Mouse (Mus musculus) limb, embryonic 14.5 days (tissue): Measurements from ENCODE around the gene Itih5. TPM values are rescaled to one million over a fixed set of nuclear protein-coding genes. Genes with fewer than 3 reads are reported as not detected.

Experiments
- ATAC-seq: fragments of 200-750 bp; cut with Nextera tagmentation; 2 replicates; pipeline ENCODE4 v1.8.0; 2017; ENCODE audit warnings: low read depth, moderate number of reproducible peaks, moderate TSS enrichment; ENCODE audit not compliant: low FRiP score
- DNase-seq: peaks from one replicate; pipeline ENCODE4 v3.0.0-alpha.2; 2015; ENCODE audit warnings: low spot score
- H3K27ac ChIP-seq: fragments of 300-500 bp; sonication (generic); replicated peaks from 2 replicates; pipeline ENCODE4 v1.5.1; 2014; ENCODE audit warnings: low read depth, mild to moderate bottlenecking, low read length, moderate library complexity, mixed read lengths
- H3K27me3 ChIP-seq: fragments of 300-500 bp; sonication (generic); 2 replicates; pipeline ENCODE4 v1.6.1; 2014; ENCODE audit warnings: low read length, mixed read lengths; ENCODE audit not compliant: control insufficient read depth, insufficient read depth
- H3K36me3 ChIP-seq: fragments of 300-500 bp; sonication (generic); 2 replicates; pipeline ENCODE4 v1.6.1; 2014; ENCODE audit warnings: mild to moderate bottlenecking, low read length, moderate library complexity, mixed read lengths; ENCODE audit not compliant: control insufficient read depth, insufficient read depth
- H3K4me1 ChIP-seq: fragments of 300-500 bp; sonication (generic); 2 replicates; pipeline ENCODE4 v1.6.1; 2014; ENCODE audit warnings: antibody characterized with exemption, low read length, mixed read lengths; ENCODE audit not compliant: control insufficient read depth, insufficient read depth
- H3K4me2 ChIP-seq: fragments of 300-500 bp; sonication (generic); replicated peaks from 2 replicates; pipeline ENCODE4 v1.6.1; 2014; ENCODE audit warnings: low read depth, mild to moderate bottlenecking, low read length, moderate library complexity; ENCODE audit not compliant: severe bottlenecking
- H3K4me3 ChIP-seq: fragments of 300-500 bp; sonication (generic); replicated peaks from 2 replicates; pipeline ENCODE4 v1.5.1; 2014; ENCODE audit warnings: low read length
- H3K9ac ChIP-seq: fragments of 300-500 bp; sonication (generic); 2 replicates; pipeline ENCODE4 v1.6.1; 2014; ENCODE audit warnings: mild to moderate bottlenecking, low read depth, low read length, moderate library complexity; ENCODE audit not compliant: severe bottlenecking
- H3K9me3 ChIP-seq: fragments of 300-500 bp; sonication (generic); 2 replicates; pipeline ENCODE4 v1.6.1; 2016; ENCODE audit warnings: low read length; ENCODE audit not compliant: control insufficient read depth
- POLR2A ChIP-seq: fragments of 200-500 bp; IDR thresholded peaks from 2 replicates; pipeline ENCODE4 v1.8.0; 2012; ENCODE audit warnings: inconsistent platforms, mild to moderate bottlenecking, moderate library complexity, borderline replicate concordance; ENCODE audit not compliant: insufficient read depth, insufficient read length; ENCODE audit errors: extremely low read depth
- WGBS: fragments of 180-500 bp; shearing (Covaris S2); extraction: QIAGEN DNeasy Blood & Tissue Kit; methylation state at CpG from one replicate; pipeline ENCODE4 v1.1.7; 2014; 5-methylcytosine and 5-hydroxymethylcytosine counted together
- polyA plus RNA-seq, 2 experiments: library from polyadenylated mRNA; depleted of rRNA in 1 of 2; stranded (reverse) in 1 of 2; unstranded in 1 of 2; fragments of >200 nt; fragmentation: Nextera tagmentation in 1 of 2; extraction: Ambion mirVana in 1 of 2; gene quantifications; 2 replicates each; pipeline versions ENCODE4 v1.2.1 to v1.2.3; 2012 to 2014

The Itih5 gene
- polyA plus RNA-seq, 2 experiments = 13.5 to 15.8 TPM

- ATAC-seq (no peak), DNase-seq (no peak)
- 90% methylated on average over 4 of the region's 4 CpGs for WGBS
- Histone ChIP-seq H3K4me2 (no peak overlapping the region), H3K4me3 (no peak overlapping the region), H3K27me3 (no peaks in the 10 kb centered on the region), H3K4me1 (no peaks in the 10 kb centered on the region), H3K9ac (no peak overlapping the region), H3K27ac (no peak overlapping the region), H3K36me3 (no peaks in the 10 kb centered on the region), H3K9me3 (no peaks in the 10 kb centered on the region)
- TF ChIP-seq POLR2A = no peak
These were observed 68.5 kb downstream of the Itih5 start for GRCm38 (mm10) chr2:10221862-10222261.

- TF ChIP-seq POLR2A = no peak
- Histone ChIP-seq H3K36me3 (no peaks in the 10 kb centered on the region), H3K27me3 (no peaks in the 10 kb centered on the region), H3K27ac (no peak overlapping the region), H3K9ac (no peak overlapping the region), H3K9me3 (no peaks in the 10 kb centered on the region), H3K4me3 (no peak overlapping the region), H3K4me1 (no peaks in the 10 kb centered on the region), H3K4me2 (no peak overlapping the region)
- DNase-seq = no peak
- WGBS = 87% methylated on average over 1 of the region's 1 CpGs
- ATAC-seq = no peak
These were observed 73.5 kb downstream of the Itih5 start for GRCm38 (mm10) chr2:10226907-10227306.

- Histone ChIP-seq H3K4me2 (no peak overlapping the region), H3K27ac (no peak overlapping the region), H3K4me1 (no peaks in the 10 kb centered on the region), H3K9me3 (no peaks in the 10 kb centered on the region), H3K36me3 (no peaks in the 10 kb centered on the region), H3K4me3 (no peak overlapping the region), H3K9ac (no peak overlapping the region), H3K27me3 (no peaks in the 10 kb centered on the region)
- DNase-seq (no peak), ATAC-seq (no peak)
- no peak for TF ChIP-seq POLR2A
- WGBS = 78% methylated on average over 6 of the region's 6 CpGs
These were observed 78.6 kb downstream of the Itih5 start for GRCm38 (mm10) chr2:10231971-10232370.

GRCm38 (mm10) chr2:10236554-10236953 is 83.2 kb downstream of the Itih5 start:
- Histone ChIP-seq H3K9ac (no peak overlapping the region), H3K9me3 (no peaks in the 10 kb centered on the region), H3K4me3 (no peak overlapping the region), H3K4me2 (no peak overlapping the region), H3K27me3 (no peaks in the 10 kb centered on the region), H3K27ac (no peak overlapping the region), H3K4me1 (no peaks in the 10 kb centered on the region), H3K36me3 (no peaks in the 10 kb centered on the region)
- ATAC-seq (no peak), DNase-seq (no peak)
- WGBS = 86% methylated on average over 2 of the region's 2 CpGs
- TF ChIP-seq POLR2A = no peak

- DNase-seq = no peak
These were observed 89.6 kb downstream of the Itih5 start for GRCm38 (mm10) chr2:10242970-10243369.

GRCm38 (mm10) chr2:10250441-10250840 is 97.1 kb downstream of the Itih5 start:
- 85% methylated on average over 9 of the region's 9 CpGs for WGBS

More at GRCm38 (mm10) chr2:10242970-10243369, 89.6 kb downstream of the Itih5 start:
- WGBS = 17% methylated on average over 9 of the region's 9 CpGs
- Histone ChIP-seq H3K9ac (no peak overlapping the region), H3K36me3 (no peaks in the 10 kb centered on the region), H3K4me3 (no peak overlapping the region), H3K27ac (no peak overlapping the region), H3K4me2 (no peak overlapping the region), H3K27me3 (no peaks in the 10 kb centered on the region), H3K9me3 (no peaks in the 10 kb centered on the region), H3K4me1 (no peaks in the 10 kb centered on the region)
- no peak for ATAC-seq
- no peak for TF ChIP-seq POLR2A

More at GRCm38 (mm10) chr2:10250441-10250840, 97.1 kb downstream of the Itih5 start:
- DNase-seq (no peak), ATAC-seq (no peak)
- no peaks in the 10 kb centered on the region for H3K27me3 ChIP-seq
- H3K4me3 ChIP-seq = no peak overlapping the region
- no peaks in the 10 kb centered on the region for H3K36me3 ChIP-seq
- no peaks in the 10 kb centered on the region for H3K4me1 ChIP-seq
- no peak overlapping the region for H3K27ac ChIP-seq
- no peak overlapping the region for H3K9ac ChIP-seq
- TF ChIP-seq POLR2A = no peak
- no peaks in the 10 kb centered on the region for H3K9me3 ChIP-seq
- H3K4me2 ChIP-seq = no peak overlapping the region
